Mouse (Mus musculus): Measurements from ENCODE around the gene Yjefn3.

DNA sequence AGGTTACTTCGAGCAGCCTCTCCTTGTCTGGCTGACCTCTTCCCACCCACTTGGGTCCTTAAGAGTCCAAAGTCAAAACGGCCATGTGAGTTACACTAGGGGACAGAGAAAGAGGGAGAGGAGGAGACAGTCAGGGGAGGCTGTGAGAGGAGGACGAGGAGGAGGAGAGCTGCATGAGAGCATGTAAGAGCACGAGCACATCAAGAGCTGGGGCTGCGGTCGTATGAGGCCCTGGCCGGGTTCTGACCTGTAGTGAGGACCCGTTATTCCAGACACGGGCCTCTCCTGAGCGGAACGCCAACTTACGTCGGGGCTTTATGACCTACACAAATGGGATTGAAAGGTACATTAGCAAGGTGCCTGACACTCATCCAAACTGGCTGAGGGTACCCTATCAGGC lies 9.4 kb upstream of the Yjefn3 start:
- no peak for TF ChIP-seq CTCF (IDR thresholded peaks at IDR 0.05)
- TF ChIP-seq POLR2A (IDR thresholded peaks at IDR 0.05; ENCODE audit: insufficient read depth, low read depth, low read length), result no peak
